Mouse (Mus musculus): ENCODE measurements around the gene Dusp13.

DNA sequence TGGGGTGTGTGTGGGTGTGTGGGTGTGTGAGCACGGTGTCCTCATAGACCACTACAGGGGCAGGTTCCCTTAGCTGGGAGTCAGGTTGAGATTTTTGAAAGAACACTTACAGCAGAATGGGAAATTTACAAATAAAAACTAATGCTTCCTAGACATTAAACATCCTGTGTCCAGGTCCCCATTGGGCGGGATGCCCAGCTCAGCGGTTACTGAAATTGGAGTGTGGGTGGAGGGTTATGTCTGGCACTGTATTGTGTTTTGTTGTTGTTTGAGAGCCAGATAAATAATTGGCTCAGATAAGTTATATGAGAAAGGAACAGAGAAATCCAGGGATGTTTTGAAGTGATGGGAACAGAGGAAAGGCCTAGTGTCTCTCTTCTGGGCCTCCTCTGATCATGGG, 59.9 kb downstream of the Dusp13 start:
- no peak for TF ChIP-seq CTCF (IDR thresholded peaks at IDR 0.05; ENCODE audit: low read depth)
- TF ChIP-seq EP300 (IDR thresholded peaks at IDR 0.05; ENCODE audit: low read depth): no peak

Data from liver, embryonic 14.5 days (tissue).